Mouse (Mus musculus): ENCODE data around the gene Tnfsf18. TPM values are rescaled to one million over a fixed set of nuclear protein-coding genes. Genes with fewer than 3 reads are reported as not detected.

Gene Tnfsf18
- polyA plus RNA-seq (2015; fragmentation: Nextera tagmentation; extraction: Ambion mirVana) = not detected in 2 replicates

DNA sequence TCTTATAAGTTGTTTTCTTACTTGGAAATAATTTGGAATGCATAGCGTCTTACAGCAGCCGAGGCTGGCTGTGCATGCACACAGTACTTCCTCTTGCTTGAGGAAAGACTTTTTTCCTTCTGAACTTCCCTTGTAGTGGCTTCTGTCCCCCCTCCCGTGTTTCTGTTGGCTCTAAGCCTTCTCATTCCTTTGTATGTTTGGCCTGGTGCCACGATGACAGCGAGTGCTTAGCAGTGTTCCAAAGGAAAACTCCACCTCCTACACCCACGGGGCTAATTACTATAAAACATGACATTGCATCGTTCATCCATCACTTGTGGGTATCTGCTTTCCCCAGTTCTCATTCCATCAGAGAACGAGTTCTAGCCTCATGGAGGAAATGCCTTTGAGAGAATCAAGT lies at the start of gene Tnfsf18:
Tnfsf18 (plus strand) TSS at position 313 of the 400 bp plus-strand sequence.
- ATAC-seq (ENCODE audit: low read depth) = peak; percentile 71; the same call in 1 of the 2 replicates
- Histone ChIP-seq H3K4me2 (no peak within 1 kb of the TSS), H3K9ac (no peak within 1 kb of the TSS), H3K27ac (replicated peaks) (no peak within 1 kb of the TSS), H3K36me3 (no peaks in the 10 kb centered on the region), H3K9me3 (no peaks in the 10 kb centered on the region), H3K4me1 (replicated peaks) (no peaks in the 10 kb centered on the region; the same call in 1 of the 2 replicates), H3K4me3 (no peak within 1 kb of the TSS), H3K27me3 (no peaks in the 10 kb centered on the region)
- 45% methylated on average over 8 of the region's 8 CpGs for WGBS

DNA sequence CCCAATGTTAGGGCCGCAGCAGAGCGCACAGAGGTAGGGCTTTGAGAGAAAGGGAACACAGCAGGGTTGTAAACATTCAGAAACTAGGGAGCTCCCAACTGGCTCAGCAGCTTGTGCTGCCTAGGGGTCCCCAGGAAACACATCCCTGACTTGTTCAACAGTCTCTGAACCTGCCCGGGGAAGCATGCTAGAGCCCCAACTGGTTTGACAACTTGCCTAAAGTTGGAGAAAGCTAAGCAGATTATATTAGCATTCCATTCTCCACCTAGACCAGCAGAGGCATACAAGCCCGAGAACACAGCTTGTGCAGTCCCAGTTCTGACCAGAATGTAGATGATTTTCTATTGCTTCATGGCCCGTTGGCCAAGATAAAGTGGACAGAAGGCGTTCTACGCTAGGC lies 49.6 kb upstream of the Tnfsf18 start:
- no peaks in the 10 kb centered on the region for H3K9me3 ChIP-seq
- no peaks in the 10 kb centered on the region for H3K27me3 ChIP-seq
- H3K4me1 ChIP-seq (replicated peaks) = no peaks in the 10 kb centered on the region
- 58% methylated on average over 7 of the region's 7 CpGs for WGBS
- H3K9ac ChIP-seq = no peak overlapping the region
- no peak for ATAC-seq (ENCODE audit: low read depth)
- no peaks in the 10 kb centered on the region for H3K36me3 ChIP-seq
- H3K4me2 ChIP-seq = no peak overlapping the region
- H3K27ac ChIP-seq (replicated peaks) = no peak overlapping the region
- H3K4me3 ChIP-seq = no peak overlapping the region

- no peaks in the 10 kb centered on the region for H3K36me3 ChIP-seq
- no peak overlapping the region for H3K9ac ChIP-seq
- no peaks in the 10 kb centered on the region for H3K4me1 ChIP-seq (replicated peaks)
- no peak overlapping the region for H3K4me2 ChIP-seq
- peaks cover 5% of the 10 kb centered on the region; the same call in 1 of the 2 replicates for H3K9me3 ChIP-seq
- H3K27me3 ChIP-seq = no peaks in the 10 kb centered on the region
- 63% methylated on average over 3 of the region's 3 CpGs for WGBS
- no peak for ATAC-seq (ENCODE audit: low read depth)
- no peak overlapping the region for H3K4me3 ChIP-seq
- no peak overlapping the region for H3K27ac ChIP-seq (replicated peaks)
Observed at GRCm38 (mm10) chr1:161451683-161452245, 42.7 kb upstream of the Tnfsf18 start.

GRCm38 (mm10) chr1:161452250-161452649 lies 42.2 kb upstream of the Tnfsf18 start:
- WGBS = 82% methylated on average over 1 of the region's 1 CpGs
- H3K9me3 ChIP-seq = peaks cover 5% of the 10 kb centered on the region; the same call in 1 of the 2 replicates
- ATAC-seq (ENCODE audit: low read depth) = no peak
- H3K4me1 ChIP-seq (replicated peaks) = no peaks in the 10 kb centered on the region
- no peak overlapping the region for H3K4me3 ChIP-seq
- no peak overlapping the region for H3K4me2 ChIP-seq
- no peak overlapping the region for H3K9ac ChIP-seq
- H3K27ac ChIP-seq (replicated peaks) = no peak overlapping the region
- H3K27me3 ChIP-seq = no peaks in the 10 kb centered on the region
- H3K36me3 ChIP-seq = no peaks in the 10 kb centered on the region

DNA sequence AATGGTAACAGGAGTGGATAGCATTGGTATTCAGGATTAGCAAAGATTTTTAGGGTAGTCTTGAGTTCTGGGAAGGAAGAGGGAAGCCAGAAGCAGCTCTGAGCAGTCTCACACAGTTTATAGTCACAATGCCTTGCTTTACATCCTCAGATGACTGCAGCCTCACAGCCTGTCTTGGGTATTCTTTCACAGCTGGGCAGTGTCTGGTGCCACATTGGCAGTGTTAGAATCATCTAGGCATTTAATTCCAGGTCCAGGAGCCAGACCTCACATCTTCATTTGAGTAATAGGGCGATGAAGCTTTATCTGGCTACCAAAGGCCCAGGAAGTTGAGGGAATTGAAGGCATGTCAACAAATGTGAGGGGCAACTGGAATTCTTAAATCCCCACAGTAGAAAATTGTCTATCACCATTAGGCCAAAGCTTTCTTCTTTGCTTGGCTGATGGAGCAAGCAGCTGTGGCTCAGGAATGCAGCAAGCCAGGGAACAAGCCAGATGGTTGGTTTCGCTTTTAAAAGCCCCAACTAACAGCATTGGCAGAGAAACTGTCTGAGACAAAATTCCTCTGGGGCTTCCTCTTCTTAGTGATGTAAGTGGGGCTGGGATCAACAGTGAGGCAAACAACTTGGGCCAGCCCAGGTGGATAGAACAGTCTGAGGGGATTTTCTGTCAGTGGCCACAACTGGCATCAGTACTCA lies 30.9 kb upstream of the Tnfsf18 start:
- Histone ChIP-seq H3K9me3 (no peaks in the 10 kb centered on the region), H3K4me3 (no peak overlapping the region), H3K9ac (no peak overlapping the region), H3K4me1 (replicated peaks) (peaks cover 7% of the 10 kb centered on the region; the same call in 1 of the 2 replicates), H3K27ac (replicated peaks) (peak overlapping the region; percentile 46), H3K36me3 (no peaks in the 10 kb centered on the region), H3K27me3 (no peaks in the 10 kb centered on the region), H3K4me2 (no peak overlapping the region)
- WGBS = 84% methylated on average over 2 of the region's 2 CpGs
- ATAC-seq (ENCODE audit: low read depth) = no peak

DNA sequence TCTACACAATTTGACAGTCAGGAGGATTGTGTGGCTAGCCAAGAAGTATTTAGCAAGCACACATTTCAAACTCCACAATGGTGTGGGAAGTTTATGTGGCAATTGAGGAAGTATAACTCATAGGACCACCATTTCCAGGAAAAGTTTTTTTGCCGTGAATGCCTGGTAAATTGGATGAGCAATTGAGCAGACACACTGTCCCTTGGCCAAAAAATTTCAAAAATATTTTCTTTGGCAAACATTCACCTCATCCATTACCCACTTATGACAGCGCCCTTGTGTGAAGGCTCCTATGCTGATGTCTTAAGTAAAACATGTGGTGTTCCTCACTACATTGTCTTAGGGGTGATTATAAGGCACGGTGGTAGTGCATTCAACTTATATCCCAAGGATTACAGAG lies 17.2 kb upstream of the Tnfsf18 start:
- Histone ChIP-seq H3K9me3 (no peaks in the 10 kb centered on the region), H3K4me1 (replicated peaks) (no peaks in the 10 kb centered on the region), H3K4me2 (no peak overlapping the region), H3K4me3 (no peak overlapping the region), H3K36me3 (no peaks in the 10 kb centered on the region), H3K9ac (no peak overlapping the region), H3K27me3 (no peaks in the 10 kb centered on the region), H3K27ac (replicated peaks) (no peak overlapping the region)
- WGBS = 88% methylated on average over 3 of the region's 3 CpGs
- ATAC-seq (ENCODE audit: low read depth) = no peak

GRCm38 (mm10) chr1:161479854-161480253 lies 14.6 kb upstream of the Tnfsf18 start:
- H3K4me1 ChIP-seq (replicated peaks) = no peaks in the 10 kb centered on the region
- no peak overlapping the region for H3K9ac ChIP-seq
- 97% methylated on average over 1 of the region's 1 CpGs for WGBS
- no peak overlapping the region for H3K4me2 ChIP-seq
- no peak for ATAC-seq (ENCODE audit: low read depth)
- no peaks in the 10 kb centered on the region for H3K36me3 ChIP-seq
- H3K27me3 ChIP-seq = no peaks in the 10 kb centered on the region
- no peaks in the 10 kb centered on the region for H3K9me3 ChIP-seq
- H3K4me3 ChIP-seq = no peak overlapping the region
- H3K27ac ChIP-seq (replicated peaks) = no peak overlapping the region

DNA sequence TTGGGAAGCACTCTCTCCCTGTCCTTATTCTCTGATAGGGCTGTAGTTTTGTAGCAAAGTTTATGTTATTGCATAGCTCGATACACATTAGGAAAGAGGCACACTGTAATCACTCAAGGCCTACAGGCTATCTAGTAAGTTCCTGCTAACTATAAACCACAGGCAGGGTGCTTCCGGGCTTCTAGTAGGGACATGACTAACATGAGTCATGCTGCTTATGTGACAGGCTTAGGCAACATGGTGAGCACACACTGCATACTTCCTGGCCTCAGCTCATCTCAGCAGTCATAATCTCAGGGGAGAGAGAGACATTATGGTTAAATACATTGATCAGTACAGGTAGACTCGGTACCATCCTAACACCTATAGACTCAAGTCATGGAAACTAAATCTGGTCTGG lies 12.2 kb upstream of the Tnfsf18 start:
- H3K9ac ChIP-seq = no peak overlapping the region
- no peak overlapping the region for H3K4me2 ChIP-seq
- no peaks in the 10 kb centered on the region for H3K27me3 ChIP-seq
- H3K27ac ChIP-seq (replicated peaks) = no peak overlapping the region
- H3K9me3 ChIP-seq = no peaks in the 10 kb centered on the region
- 94% methylated on average over 3 of the region's 3 CpGs for WGBS
- no peaks in the 10 kb centered on the region for H3K36me3 ChIP-seq
- no peaks in the 10 kb centered on the region for H3K4me1 ChIP-seq (replicated peaks)
- no peak overlapping the region for H3K4me3 ChIP-seq
- ATAC-seq (ENCODE audit: low read depth) = no peak

DNA sequence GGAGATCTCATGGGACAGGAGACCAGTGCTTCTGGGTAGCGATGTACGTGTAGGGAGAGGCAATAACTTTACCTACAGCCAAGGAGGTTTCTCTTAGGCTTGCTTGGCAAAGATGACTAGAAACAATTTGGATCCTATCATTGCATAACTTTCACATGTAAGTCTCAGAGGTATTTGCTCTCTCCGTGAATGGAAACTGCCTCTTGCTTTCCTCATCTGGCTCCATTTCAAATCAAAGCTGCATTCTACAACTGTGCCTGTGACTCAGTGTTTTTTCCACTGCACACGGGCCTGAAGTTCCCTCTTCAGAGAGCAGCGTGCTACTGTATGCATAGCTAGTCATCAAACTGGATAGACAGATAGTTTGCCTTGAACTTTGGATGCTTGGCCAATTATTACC lies 7.4 kb upstream of the Tnfsf18 start:
- H3K4me3 ChIP-seq = no peak overlapping the region
- H3K9me3 ChIP-seq = no peaks in the 10 kb centered on the region
- no peak overlapping the region for H3K9ac ChIP-seq
- no peaks in the 10 kb centered on the region for H3K27me3 ChIP-seq
- no peaks in the 10 kb centered on the region for H3K4me1 ChIP-seq (replicated peaks)
- H3K36me3 ChIP-seq = no peaks in the 10 kb centered on the region
- H3K27ac ChIP-seq (replicated peaks) = no peak overlapping the region
- ATAC-seq (ENCODE audit: low read depth) = no peak
- WGBS = 85% methylated on average over 5 of the region's 5 CpGs
- no peak overlapping the region for H3K4me2 ChIP-seq

DNA sequence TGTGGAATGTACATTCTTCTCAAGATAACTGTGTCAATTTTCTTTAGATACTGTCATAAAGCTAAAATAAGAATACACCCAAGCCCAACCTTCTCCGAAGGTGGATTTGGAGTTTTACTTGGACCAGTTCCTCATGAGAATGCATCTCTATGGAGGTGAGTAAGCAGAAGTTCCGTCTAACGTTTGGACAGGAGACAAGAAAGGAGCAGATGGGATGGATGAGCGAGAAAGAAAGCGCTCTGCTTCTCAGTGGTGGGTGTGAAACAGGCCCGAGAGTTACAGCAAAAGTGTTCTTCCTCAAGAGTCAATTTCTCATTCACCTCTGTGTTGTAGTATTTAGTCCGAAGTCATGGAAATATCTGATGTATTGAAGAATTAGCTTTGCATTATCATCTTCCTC lies 2.7 kb upstream of the Tnfsf18 start:
- WGBS = 89% methylated on average over 7 of the region's 7 CpGs
- H3K27ac ChIP-seq (replicated peaks) = no peak overlapping the region
- no peak for ATAC-seq (ENCODE audit: low read depth)

GRCm38 (mm10) chr1:161496866-161497645 lies 2.6 kb downstream of the Tnfsf18 start:
- ATAC-seq (ENCODE audit: low read depth) = no peak
- no peaks in the 10 kb centered on the region for H3K9me3 ChIP-seq
- no peak overlapping the region for H3K4me2 ChIP-seq
- H3K9ac ChIP-seq = no peak overlapping the region
- H3K4me3 ChIP-seq = no peak overlapping the region
- no peaks in the 10 kb centered on the region for H3K27me3 ChIP-seq
- no peak overlapping the region for H3K27ac ChIP-seq (replicated peaks)
- H3K4me1 ChIP-seq (replicated peaks) = no peaks in the 10 kb centered on the region; the same call in 1 of the 2 replicates
- H3K36me3 ChIP-seq = no peaks in the 10 kb centered on the region
- WGBS = 82% methylated on average over 7 of the region's 7 CpGs

More for the DNA sequence above, 2.7 kb upstream of the Tnfsf18 start:
- H3K27me3 ChIP-seq = no peaks in the 10 kb centered on the region
- H3K4me3 ChIP-seq = no peak overlapping the region
- no peak overlapping the region for H3K9ac ChIP-seq
- H3K9me3 ChIP-seq = no peaks in the 10 kb centered on the region
- no peaks in the 10 kb centered on the region for H3K36me3 ChIP-seq
- H3K4me1 ChIP-seq (replicated peaks) = no peaks in the 10 kb centered on the region; the same call in 1 of the 2 replicates
- no peak overlapping the region for H3K4me2 ChIP-seq

- ATAC-seq (ENCODE audit: low read depth) = no peak
- Histone ChIP-seq H3K27me3 (no peaks in the 10 kb centered on the region), H3K4me1 (replicated peaks) (no peaks in the 10 kb centered on the region), H3K9ac (no peak overlapping the region), H3K36me3 (no peaks in the 10 kb centered on the region), H3K9me3 (no peaks in the 10 kb centered on the region), H3K27ac (replicated peaks) (no peak overlapping the region), H3K4me2 (no peak overlapping the region), H3K4me3 (no peak overlapping the region)
- 89% methylated on average over 6 of the region's 6 CpGs for WGBS
Observed at GRCm38 (mm10) chr1:161500114-161500810, 5.8 kb downstream of the Tnfsf18 start.

Measured in neural tube, embryonic 13.5 days (tissue).